Mouse (Mus musculus): ENCODE results near the gene Spata9. TPM values are rescaled to one million over a fixed set of nuclear protein-coding genes. Genes with fewer than 3 reads are reported as not detected.
A peak's percentile ranks its signal among the peaks of the same experiment; 100 is the strongest.

Spata9 gene
- polyA plus RNA-seq, 1 experiment from 2014 or later = 0.94 TPM

- Histone ChIP-seq H3K4me3 (no peak overlapping the region), H3K4me1 (no peaks in the 10 kb centered on the region), H3K9me3 (no peaks in the 10 kb centered on the region), H3K27me3 (no peaks in the 10 kb centered on the region), H3K4me2 (no peak overlapping the region), H3K27ac (no peak overlapping the region), H3K9ac (no peak overlapping the region), H3K36me3 (peaks cover 17% of the 10 kb centered on the region)
- 92% methylated on average over 3 of the region's 3 CpGs for WGBS
- ATAC-seq (ENCODE audit: insufficient number of reproducible peaks, insufficient read depth, low FRiP score, low TSS enrichment, low read depth) = no peak
Observed at GRCm38 (mm10) chr13:76003272-76003671, 36.3 kb downstream of the Spata9 start.

GRCm38 (mm10) chr13:76014511-76014910, 47.6 kb downstream of the Spata9 start:
- Histone ChIP-seq H3K36me3 (no peaks in the 10 kb centered on the region), H3K27me3 (no peaks in the 10 kb centered on the region), H3K9ac (no peak overlapping the region), H3K27ac (no peak overlapping the region), H3K9me3 (no peaks in the 10 kb centered on the region), H3K4me3 (no peak overlapping the region), H3K4me1 (peaks cover 7% of the 10 kb centered on the region; the same call in 1 of the 2 replicates), H3K4me2 (no peak overlapping the region)
- no peak for ATAC-seq (ENCODE audit: insufficient number of reproducible peaks, insufficient read depth, low FRiP score, low TSS enrichment, low read depth)
- WGBS = 79% methylated on average over 2 of the region's 2 CpGs

- Histone ChIP-seq H3K9ac (peak overlapping the region; percentile 91), H3K27ac (peak overlapping the region; percentile 95; the same call in 1 of the 2 replicates), H3K4me2 (peak overlapping the region; percentile 72), H3K4me3 (peak overlapping the region; percentile 73), H3K9me3 (no peaks in the 10 kb centered on the region), H3K36me3 (no peaks in the 10 kb centered on the region), H3K27me3 (no peaks in the 10 kb centered on the region), H3K4me1 (peaks cover 7% of the 10 kb centered on the region; the same call in 1 of the 2 replicates)
- WGBS = 69% methylated on average over 4 of the region's 4 CpGs
- ATAC-seq (ENCODE audit: insufficient number of reproducible peaks, insufficient read depth, low FRiP score, low TSS enrichment, low read depth) = no peak
Observed at GRCm38 (mm10) chr13:76017465-76017864, 50.5 kb downstream of the Spata9 start.

- Histone ChIP-seq H3K27me3 (no peaks in the 10 kb centered on the region), H3K9me3 (no peaks in the 10 kb centered on the region), H3K9ac (peak within 1 kb of the TSS; percentile 91), H3K36me3 (no peaks in the 10 kb centered on the region), H3K4me2 (peak within 1 kb of the TSS; percentile 72), H3K4me3 (peak within 1 kb of the TSS; percentile 73), H3K27ac (peak within 1 kb of the TSS; percentile 95), H3K4me1 (peaks cover 7% of the 10 kb centered on the region; the same call in 1 of the 2 replicates)
- ATAC-seq (ENCODE audit: insufficient number of reproducible peaks, insufficient read depth, low FRiP score, low TSS enrichment, low read depth) = peak; percentile 100
- WGBS = under 1% methylated on average over 50 of the region's 50 CpGs
Observed at GRCm38 (mm10) chr13:76017974-76018843, 51.3 kb downstream of the Spata9 start, which contains the start of gene Rfesd. Rfesd (minus strand) TSS chr13:76018719.

GRCm38 (mm10) chr13:76018844-76019400, 52.0 kb downstream of the Spata9 start:
- Histone ChIP-seq H3K4me3 (peak overlapping the region; percentile 73), H3K36me3 (no peaks in the 10 kb centered on the region), H3K9ac (0 out of 2 replicates have a peak overlapping the region, but pooled peaks have one; percentile 28), H3K4me1 (peaks cover 7% of the 10 kb centered on the region; the same call in 1 of the 2 replicates), H3K9me3 (no peaks in the 10 kb centered on the region), H3K27ac (no peak overlapping the region), H3K4me2 (peak overlapping the region; percentile 72), H3K27me3 (no peaks in the 10 kb centered on the region)
- WGBS = 48% methylated on average over 5 of the region's 5 CpGs
- 0 out of 2 replicates have a peak, but pooled peaks have one; percentile 40 for ATAC-seq (ENCODE audit: insufficient number of reproducible peaks, insufficient read depth, low FRiP score, low TSS enrichment, low read depth)

- Histone ChIP-seq H3K4me3 (no peak overlapping the region), H3K9me3 (no peaks in the 10 kb centered on the region), H3K9ac (no peak overlapping the region), H3K4me2 (no peak overlapping the region), H3K27ac (no peak overlapping the region), H3K27me3 (no peaks in the 10 kb centered on the region), H3K36me3 (no peaks in the 10 kb centered on the region), H3K4me1 (peaks cover 7% of the 10 kb centered on the region; the same call in 1 of the 2 replicates)
- 79% methylated on average over 2 of the region's 2 CpGs for WGBS
- no peak for ATAC-seq (ENCODE audit: insufficient number of reproducible peaks, insufficient read depth, low FRiP score, low TSS enrichment, low read depth)
Observed at GRCm38 (mm10) chr13:76021782-76022181, 54.8 kb downstream of the Spata9 start.

- H3K9ac ChIP-seq = no peak overlapping the region
Observed at GRCm38 (mm10) chr13:76024588-76024987, 57.6 kb downstream of the Spata9 start.

GRCm38 (mm10) chr13:76042455-76042854, 75.5 kb downstream of the Spata9 start:
- WGBS = 58% methylated on average over 1 of the region's 1 CpGs
- Histone ChIP-seq H3K27me3 (no peaks in the 10 kb centered on the region), H3K4me3 (no peak overlapping the region), H3K27ac (no peak overlapping the region), H3K9me3 (0 out of 2 replicates have a peak, but pooled peaks cover 3% of the 10 kb centered on the region), H3K4me2 (no peak overlapping the region), H3K9ac (no peak overlapping the region), H3K4me1 (no peaks in the 10 kb centered on the region), H3K36me3 (no peaks in the 10 kb centered on the region)
- ATAC-seq (ENCODE audit: insufficient number of reproducible peaks, insufficient read depth, low FRiP score, low TSS enrichment, low read depth) = no peak

More at GRCm38 (mm10) chr13:76024588-76024987, 57.6 kb downstream of the Spata9 start:
- no peaks in the 10 kb centered on the region for H3K36me3 ChIP-seq
- H3K9me3 ChIP-seq = no peaks in the 10 kb centered on the region
- 64% methylated on average over 3 of the region's 3 CpGs for WGBS
- H3K27me3 ChIP-seq = no peaks in the 10 kb centered on the region
- no peak overlapping the region for H3K27ac ChIP-seq
- H3K4me1 ChIP-seq = no peaks in the 10 kb centered on the region
- no peak for ATAC-seq (ENCODE audit: insufficient number of reproducible peaks, insufficient read depth, low FRiP score, low TSS enrichment, low read depth)
- no peak overlapping the region for H3K4me2 ChIP-seq
- no peak overlapping the region for H3K4me3 ChIP-seq

- no peaks in the 10 kb centered on the region for H3K9me3 ChIP-seq
- no peak overlapping the region for H3K4me3 ChIP-seq
- ATAC-seq (ENCODE audit: insufficient number of reproducible peaks, insufficient read depth, low FRiP score, low TSS enrichment, low read depth) = no peak
- H3K4me2 ChIP-seq = no peak overlapping the region
- no peak overlapping the region for H3K9ac ChIP-seq
- no peaks in the 10 kb centered on the region for H3K27me3 ChIP-seq
- no peak overlapping the region for H3K27ac ChIP-seq
- no peaks in the 10 kb centered on the region for H3K36me3 ChIP-seq
- no peaks in the 10 kb centered on the region for H3K4me1 ChIP-seq
Observed at GRCm38 (mm10) chr13:76044971-76045370, 78.0 kb downstream of the Spata9 start.

Data from embryonic facial prominence, embryonic 13.5 days (tissue).